Mouse (Mus musculus): ENCODE data around the gene Fam57a. TPM values are rescaled to one million over a fixed set of nuclear protein-coding genes. Genes with fewer than 3 reads are reported as not detected.
A peak's percentile ranks its signal among the peaks of the same experiment; 100 is the strongest.
"Not testable (repeated sequence)": the region's sequence is repeated elsewhere in the genome, so short reads cannot be mapped to it uniquely, and the experiment has no call there.

Fam57a gene
- polyA plus RNA-seq, 1 experiment from 2014 or later, result 100 TPM

- ATAC-seq (ENCODE audit: insufficient read depth, low FRiP score, low read depth), result peak; percentile 90
- Histone ChIP-seq H3K4me3 (replicated peaks) (no peak overlapping the region), H3K4me1 (peaks cover 4% of the 10 kb centered on the region; the same call in 1 of the 2 replicates), H3K36me3 (no peaks in the 10 kb centered on the region), H3K9ac (no peak overlapping the region), H3K4me2 (peak overlapping the region; percentile 12; the same call in 1 of the 2 replicates), H3K27ac (peak overlapping the region; percentile 87), H3K27me3 (replicated peaks) (no peaks in the 10 kb centered on the region), H3K9me3 (no peaks in the 10 kb centered on the region)
- WGBS, result 49% methylated on average over 8 of the region's 8 CpGs
These were observed 17.0 kb downstream of the Fam57a start for GRCm38 (mm10) chr11:76196275-76196976.

GRCm38 (mm10) chr11:76196977-76197469, 17.6 kb downstream of the Fam57a start:
- H3K4me1 ChIP-seq, result peaks cover 4% of the 10 kb centered on the region; the same call in 1 of the 2 replicates
- 35% methylated on average over 8 of the region's 8 CpGs for WGBS
- no peak overlapping the region for H3K9ac ChIP-seq
- H3K27me3 ChIP-seq (replicated peaks), result no peaks in the 10 kb centered on the region
- no peaks in the 10 kb centered on the region for H3K36me3 ChIP-seq
- H3K27ac ChIP-seq, result peak overlapping the region; percentile 87
- H3K4me2 ChIP-seq, result peak overlapping the region; percentile 12; the same call in 1 of the 2 replicates
- no peaks in the 10 kb centered on the region for H3K9me3 ChIP-seq
- no peak overlapping the region; the same call in 1 of the 2 replicates for H3K4me3 ChIP-seq (replicated peaks)
- no peak for ATAC-seq (ENCODE audit: insufficient read depth, low FRiP score, low read depth)

GRCm38 (mm10) chr11:76201761-76202674, 22.5 kb downstream of the Fam57a start:
- Histone ChIP-seq H3K27me3 (replicated peaks) (no peaks in the 10 kb centered on the region), H3K36me3 (peaks cover 16% of the 10 kb centered on the region; the same call in 1 of the 2 replicates), H3K4me3 (replicated peaks) (peak overlapping the region; percentile 96), H3K9ac (peak overlapping the region; percentile 96), H3K4me2 (peak overlapping the region; percentile 84), H3K9me3 (no peaks in the 10 kb centered on the region), H3K4me1 (no peaks in the 10 kb centered on the region), H3K27ac (peak overlapping the region; percentile 86)
- peak; percentile 98 for ATAC-seq (ENCODE audit: insufficient read depth, low FRiP score, low read depth)
- under 1% methylated on average over 90 of the region's 90 CpGs for WGBS

GRCm38 (mm10) chr11:76206793-76207192, 27.3 kb downstream of the Fam57a start:
- Histone ChIP-seq H3K4me1 (peaks cover 9% of the 10 kb centered on the region; the same call in 1 of the 2 replicates), H3K9me3 (no peaks in the 10 kb centered on the region), H3K27ac (no peak overlapping the region), H3K36me3 (peaks cover 36% of the 10 kb centered on the region), H3K9ac (no peak overlapping the region), H3K4me2 (no peak overlapping the region), H3K27me3 (replicated peaks) (no peaks in the 10 kb centered on the region), H3K4me3 (replicated peaks) (no peak overlapping the region)
- ATAC-seq (ENCODE audit: insufficient read depth, low FRiP score, low read depth), result no peak
- WGBS, result 87% methylated on average over 5 of the region's 5 CpGs

GRCm38 (mm10) chr11:76210228-76210985, 30.9 kb downstream of the Fam57a start:
- peaks cover 9% of the 10 kb centered on the region; the same call in 1 of the 2 replicates for H3K4me1 ChIP-seq
- no peaks in the 10 kb centered on the region for H3K9me3 ChIP-seq
- WGBS, result 65% methylated on average over 13 of the region's 13 CpGs
- no peak overlapping the region for H3K4me3 ChIP-seq (replicated peaks)
- H3K27ac ChIP-seq, result no peak overlapping the region; the same call in 1 of the 2 replicates
- no peak overlapping the region for H3K4me2 ChIP-seq
- peaks cover 51% of the 10 kb centered on the region for H3K36me3 ChIP-seq
- no peak overlapping the region for H3K9ac ChIP-seq
- ATAC-seq (ENCODE audit: insufficient read depth, low FRiP score, low read depth), result no peak
- H3K27me3 ChIP-seq (replicated peaks), result no peaks in the 10 kb centered on the region

- H3K36me3 ChIP-seq, result peaks cover 42% of the 10 kb centered on the region
- H3K9me3 ChIP-seq; H3K9ac ChIP-seq; H3K27ac ChIP-seq; H3K27me3 ChIP-seq (replicated peaks); H3K4me3 ChIP-seq (replicated peaks); ATAC-seq (ENCODE audit: insufficient read depth, low FRiP score, low read depth); H3K4me2 ChIP-seq; H3K4me1 ChIP-seq: not testable (repeated sequence)
- WGBS, result 92% methylated on average over 5 of the region's 6 CpGs
These were observed 32.1 kb downstream of the Fam57a start for GRCm38 (mm10) chr11:76211595-76211994.

- no peak overlapping the region for H3K4me3 ChIP-seq (replicated peaks)
- no peak overlapping the region for H3K27ac ChIP-seq
- H3K4me1 ChIP-seq, result peaks cover 9% of the 10 kb centered on the region; the same call in 1 of the 2 replicates
- no peak overlapping the region for H3K4me2 ChIP-seq
- no peak overlapping the region for H3K9ac ChIP-seq
- 83% methylated on average over 5 of the region's 5 CpGs for WGBS
- no peaks in the 10 kb centered on the region for H3K9me3 ChIP-seq
- no peak for ATAC-seq (ENCODE audit: insufficient read depth, low FRiP score, low read depth)
- peaks cover 25% of the 10 kb centered on the region for H3K36me3 ChIP-seq
- H3K27me3 ChIP-seq (replicated peaks), result no peaks in the 10 kb centered on the region
These were observed 34.4 kb downstream of the Fam57a start for GRCm38 (mm10) chr11:76213841-76214240.

GRCm38 (mm10) chr11:76215011-76215410, 35.5 kb downstream of the Fam57a start:
- peaks cover 3% of the 10 kb centered on the region; the same call in 1 of the 2 replicates for H3K4me1 ChIP-seq
- H3K9me3 ChIP-seq, result no peaks in the 10 kb centered on the region
- peaks cover 22% of the 10 kb centered on the region for H3K36me3 ChIP-seq
- H3K9ac ChIP-seq, result no peak overlapping the region
- WGBS, result 81% methylated on average over 2 of the region's 2 CpGs
- no peak for ATAC-seq (ENCODE audit: insufficient read depth, low FRiP score, low read depth)
- no peaks in the 10 kb centered on the region for H3K27me3 ChIP-seq (replicated peaks)
- no peak overlapping the region for H3K4me2 ChIP-seq
- peak overlapping the region; percentile 68; the same call in 1 of the 2 replicates for H3K27ac ChIP-seq
- no peak overlapping the region for H3K4me3 ChIP-seq (replicated peaks)

GRCm38 (mm10) chr11:76216049-76216540, 36.6 kb downstream of the Fam57a start:
- no peak for ATAC-seq (ENCODE audit: insufficient read depth, low FRiP score, low read depth)
- Histone ChIP-seq H3K36me3 (peaks cover 22% of the 10 kb centered on the region), H3K9me3 (no peaks in the 10 kb centered on the region), H3K27ac (peak overlapping the region; percentile 96), H3K4me2 (peak overlapping the region; percentile 73), H3K27me3 (replicated peaks) (no peaks in the 10 kb centered on the region), H3K4me3 (replicated peaks) (peak overlapping the region; percentile 93), H3K4me1 (no peaks in the 10 kb centered on the region), H3K9ac (no peak overlapping the region)
- WGBS, result 88% methylated on average over 5 of the region's 5 CpGs

- no peaks in the 10 kb centered on the region for H3K27me3 ChIP-seq (replicated peaks)
- peaks cover 21% of the 10 kb centered on the region for H3K36me3 ChIP-seq
- H3K4me2 ChIP-seq, result peak overlapping the region; percentile 73
These were observed 37.4 kb downstream of the Fam57a start for GRCm38 (mm10) chr11:76216681-76217389.

More at GRCm38 (mm10) chr11:76216681-76217389, 37.4 kb downstream of the Fam57a start:
- peak overlapping the region; percentile 82 for H3K9ac ChIP-seq
- ATAC-seq (ENCODE audit: insufficient read depth, low FRiP score, low read depth), result peak; percentile 23
- 2% methylated on average over 33 of the region's 33 CpGs for WGBS
- no peaks in the 10 kb centered on the region for H3K4me1 ChIP-seq
- peak overlapping the region; percentile 93 for H3K4me3 ChIP-seq (replicated peaks)
- no peaks in the 10 kb centered on the region for H3K9me3 ChIP-seq
- H3K27ac ChIP-seq, result peak overlapping the region; percentile 96
